Mouse (Mus musculus) myocyte (in vitro differentiated cells): ENCODE results near the gene Spns1.

Source experiments
- MAX ChIP-seq: IDR thresholded peaks from one replicate; pipeline ENCODE4 v1.6.1; 2011; ENCODE audit warnings: low read depth, mild to moderate bottlenecking, control low read depth
- MYOG ChIP-seq, 3 experiments: IDR thresholded peaks; one replicate each; pipeline ENCODE4 v1.6.1; 2011; ENCODE audit warnings: control low read depth in 2 of 3, low read depth in 2 of 3, mild to moderate bottlenecking in 2 of 3; ENCODE audit not compliant: insufficient read length in 2 of 3, control insufficient read depth in 1 of 3, insufficient read depth in 1 of 3
- POLR2A ChIP-seq: IDR thresholded peaks from one replicate; pipeline ENCODE4 v1.6.1; 2011; ENCODE audit warnings: low read depth, mild to moderate bottlenecking, control low read depth, moderate library complexity; ENCODE audit not compliant: insufficient read length
- USF1 ChIP-seq: IDR thresholded peaks from one replicate; pipeline ENCODE4 v1.6.1; 2011; ENCODE audit warnings: low read depth, mild to moderate bottlenecking, control low read depth, moderate library complexity

GRCm38 (mm10) chr7:126356793-126357591, 20.3 kb downstream of the Spns1 start:
- no peak for TF ChIP-seq MAX
- peak in 1 of 3 experiments; percentile 64 for TF ChIP-seq MYOG (IDR thresholded peaks at IDR 0.05; ENCODE audit: control insufficient read depth in 1 of 3, insufficient read depth in 1 of 3, insufficient read length in 2 of 3, low read depth in 2 of 3)
- no peak for TF ChIP-seq POLR2A
- TF ChIP-seq USF1, result no peak
